Mouse (Mus musculus): ENCODE data around the gene Zfp583. TPM values are rescaled to one million over a fixed set of nuclear protein-coding genes. Genes with fewer than 3 reads are reported as not detected.
"Not testable (repeated sequence)": the region's sequence is repeated elsewhere in the genome, so short reads cannot be mapped to it uniquely, and the experiment has no call there.

The Zfp583 gene
- polyA plus RNA-seq (2014; fragmentation: Nextera tagmentation; extraction: Ambion mirVana), result 4.4 and 5.1 TPM in 2 replicates

DNA sequence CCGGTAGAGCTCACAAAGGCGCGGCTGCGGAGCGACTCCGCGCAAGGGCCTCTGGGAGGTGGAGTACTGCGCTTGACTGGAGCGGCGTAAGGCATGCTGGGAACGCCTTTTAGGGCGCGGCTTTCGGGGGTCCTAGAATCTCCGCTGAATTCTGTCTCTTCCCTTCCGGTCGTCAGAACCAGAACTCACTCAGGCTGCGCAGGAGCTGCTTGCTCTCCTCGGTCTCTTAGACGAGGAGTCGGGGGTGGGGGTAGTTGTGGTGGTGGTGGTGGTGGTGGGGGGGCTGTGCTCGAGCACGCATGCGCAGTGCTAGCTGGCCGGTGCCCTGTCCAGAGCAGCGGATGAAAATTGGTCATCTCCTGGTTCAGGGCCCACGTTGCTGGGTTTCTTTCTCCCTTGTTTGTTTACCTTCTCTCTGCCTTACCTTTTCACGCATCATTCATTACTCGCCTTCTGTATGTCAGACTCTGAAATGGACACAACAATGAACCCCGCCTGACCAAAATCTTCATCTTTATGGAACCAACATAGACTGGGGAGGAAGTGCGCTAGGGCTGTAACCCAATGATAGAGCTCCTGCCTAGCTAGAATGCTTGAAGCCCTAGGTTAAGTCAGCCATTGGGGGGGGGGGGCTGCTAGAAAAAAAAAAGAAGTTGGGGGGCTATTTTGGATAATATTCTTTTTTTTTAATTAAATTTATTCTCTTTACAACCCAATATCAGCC is at the start of gene Zfp583:
Zfp583 (minus strand) TSS at position 53 of the 724 bp plus-strand sequence.
- no peaks in the 10 kb centered on the region; the same call in 1 of the 2 replicates for H3K4me1 ChIP-seq (ENCODE audit: control insufficient read depth, insufficient read depth, low read length)
- H3K4me3 ChIP-seq (ENCODE audit: low read depth, low read length), result peak within 1 kb of the TSS; percentile 56
- peak within 1 kb of the TSS; percentile 87 for H3K9ac ChIP-seq (ENCODE audit: low read depth, low read length)
- H3K36me3 ChIP-seq (ENCODE audit: control insufficient read depth, insufficient read depth, low read length), result no peaks in the 10 kb centered on the region
- H3K4me2 ChIP-seq, result peak within 1 kb of the TSS; percentile 74
- H3K9me3 ChIP-seq (replicated peaks; ENCODE audit: control insufficient read depth, low read length), result no peaks in the 10 kb centered on the region
- WGBS (ENCODE audit: insufficient replicate concordance), result 6% methylated on average over 31 of the region's 31 CpGs
- H3K27me3 ChIP-seq (ENCODE audit: control insufficient read depth, insufficient read depth, low read length), result no peaks in the 10 kb centered on the region
- peak; percentile 95 for ATAC-seq (replicated peaks; ENCODE audit: insufficient number of reproducible peaks, low FRiP score, low TSS enrichment)
- peak within 1 kb of the TSS; percentile 60 for H3K27ac ChIP-seq (ENCODE audit: low read depth, low read length)

DNA sequence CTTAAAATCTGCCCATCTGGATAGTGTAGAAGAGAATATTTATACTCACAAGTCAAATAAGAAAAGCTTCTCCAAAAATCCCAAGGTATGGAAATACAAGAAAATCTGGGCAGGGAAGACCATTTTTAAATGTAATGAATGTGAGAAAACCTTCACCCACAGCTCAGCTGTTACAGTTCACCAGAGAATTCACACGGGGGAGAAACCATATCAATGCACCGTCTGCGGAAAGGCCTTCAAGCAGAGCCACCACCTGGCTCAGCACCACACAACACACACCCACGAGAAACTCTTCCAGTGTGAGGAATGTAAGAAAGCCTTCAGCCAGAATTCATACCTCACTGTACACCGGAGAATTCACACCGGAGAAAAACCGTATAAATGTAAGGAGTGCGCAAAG is 47.4 kb upstream of the Zfp583 start:
- no peaks in the 10 kb centered on the region for H3K36me3 ChIP-seq (ENCODE audit: control insufficient read depth, insufficient read depth, low read length)
- H3K4me2 ChIP-seq, result no peak overlapping the region
- ATAC-seq (replicated peaks; ENCODE audit: insufficient number of reproducible peaks, low FRiP score, low TSS enrichment), result no peak
- 82% methylated on average over 8 of the region's 8 CpGs for WGBS (ENCODE audit: insufficient replicate concordance)
- no peaks in the 10 kb centered on the region for H3K27me3 ChIP-seq (ENCODE audit: control insufficient read depth, insufficient read depth, low read length)
- no peaks in the 10 kb centered on the region for H3K9me3 ChIP-seq (replicated peaks; ENCODE audit: control insufficient read depth, low read length)
- no peak overlapping the region for H3K9ac ChIP-seq (ENCODE audit: low read depth, low read length)
- H3K27ac ChIP-seq (ENCODE audit: low read depth, low read length), result no peak overlapping the region
- peaks cover under 1% of the 10 kb centered on the region; the same call in 1 of the 2 replicates for H3K4me1 ChIP-seq (ENCODE audit: control insufficient read depth, insufficient read depth, low read length)
- H3K4me3 ChIP-seq (ENCODE audit: low read depth, low read length), result no peak overlapping the region

DNA sequence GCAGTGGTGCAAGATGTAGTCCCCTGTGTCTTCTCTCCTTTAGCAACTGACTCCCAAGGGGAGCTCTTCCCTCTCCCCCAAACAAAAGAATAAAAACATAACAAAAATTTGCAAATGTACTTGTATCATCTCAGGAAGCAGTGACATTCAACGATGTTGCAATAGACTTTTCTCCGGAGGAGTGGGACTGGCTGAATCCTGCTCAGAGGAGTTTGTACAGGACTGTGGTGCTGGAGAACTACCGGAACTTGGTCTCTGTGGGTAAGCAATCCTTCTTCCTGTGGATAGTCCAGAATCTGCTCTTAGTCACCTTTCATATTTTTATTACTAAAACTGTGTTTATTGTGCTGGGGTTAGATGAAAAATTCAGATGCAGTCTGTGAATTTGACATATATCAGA is 41.9 kb upstream of the Zfp583 start:
- WGBS (ENCODE audit: insufficient replicate concordance), result 80% methylated on average over 3 of the region's 3 CpGs
- Histone ChIP-seq H3K27ac (ENCODE audit: low read depth, low read length) (no peak overlapping the region), H3K4me1 (ENCODE audit: control insufficient read depth, insufficient read depth, low read length) (no peaks in the 10 kb centered on the region), H3K4me2 (no peak overlapping the region), H3K36me3 (ENCODE audit: control insufficient read depth, insufficient read depth, low read length) (no peaks in the 10 kb centered on the region), H3K4me3 (ENCODE audit: low read depth, low read length) (no peak overlapping the region), H3K9ac (ENCODE audit: low read depth, low read length) (no peak overlapping the region), H3K9me3 (replicated peaks; ENCODE audit: control insufficient read depth, low read length) (no peaks in the 10 kb centered on the region), H3K27me3 (ENCODE audit: control insufficient read depth, insufficient read depth, low read length) (no peaks in the 10 kb centered on the region)
- no peak for ATAC-seq (replicated peaks; ENCODE audit: insufficient number of reproducible peaks, low FRiP score, low TSS enrichment)

DNA sequence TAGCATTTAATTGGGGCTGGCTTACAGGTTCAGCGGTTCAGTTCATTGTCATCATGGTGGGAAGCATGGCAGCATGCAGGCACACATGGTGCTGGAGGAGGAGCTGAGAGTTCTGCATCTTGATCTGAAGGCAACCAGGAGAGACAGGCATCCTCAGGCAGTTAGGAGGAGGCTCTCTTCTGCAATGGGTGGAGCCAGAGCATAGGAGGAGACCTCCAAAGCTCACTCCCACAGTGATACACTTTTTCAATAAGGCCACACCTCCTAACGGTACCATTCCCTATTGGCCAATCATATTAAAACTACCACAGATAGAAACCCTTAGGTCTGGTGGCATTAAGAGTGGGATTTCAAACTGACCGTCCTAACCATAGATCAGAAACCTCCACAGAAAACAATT is 38.4 kb upstream of the Zfp583 start:
- Histone ChIP-seq H3K27ac (ENCODE audit: low read depth, low read length) (no peak overlapping the region), H3K4me1 (ENCODE audit: control insufficient read depth, insufficient read depth, low read length) (no peaks in the 10 kb centered on the region), H3K36me3 (ENCODE audit: control insufficient read depth, insufficient read depth, low read length) (no peaks in the 10 kb centered on the region), H3K9ac (ENCODE audit: low read depth, low read length) (no peak overlapping the region), H3K9me3 (replicated peaks; ENCODE audit: control insufficient read depth, low read length) (no peaks in the 10 kb centered on the region), H3K4me3 (ENCODE audit: low read depth, low read length) (no peak overlapping the region), H3K27me3 (ENCODE audit: control insufficient read depth, insufficient read depth, low read length) (no peaks in the 10 kb centered on the region), H3K4me2 (no peak overlapping the region)
- WGBS (ENCODE audit: insufficient replicate concordance), result 74% methylated on average over 3 of the region's 3 CpGs
- no peak for ATAC-seq (replicated peaks; ENCODE audit: insufficient number of reproducible peaks, low FRiP score, low TSS enrichment)

GRCm38 (mm10) chr7:6368146-6368545 is 37.1 kb upstream of the Zfp583 start:
- H3K36me3 ChIP-seq (ENCODE audit: control insufficient read depth, insufficient read depth, low read length); H3K9ac ChIP-seq (ENCODE audit: low read depth, low read length); H3K9me3 ChIP-seq (replicated peaks; ENCODE audit: control insufficient read depth, low read length); H3K4me2 ChIP-seq; H3K4me3 ChIP-seq (ENCODE audit: low read depth, low read length); H3K27me3 ChIP-seq (ENCODE audit: control insufficient read depth, insufficient read depth, low read length); H3K4me1 ChIP-seq (ENCODE audit: control insufficient read depth, insufficient read depth, low read length); H3K27ac ChIP-seq (ENCODE audit: low read depth, low read length); ATAC-seq (replicated peaks; ENCODE audit: insufficient number of reproducible peaks, low FRiP score, low TSS enrichment): not testable (repeated sequence)
- WGBS (ENCODE audit: insufficient replicate concordance), result 80% methylated on average over 5 of the region's 5 CpGs

GRCm38 (mm10) chr7:6367185-6367584 is 36.1 kb upstream of the Zfp583 start:
- Histone ChIP-seq H3K27me3 (ENCODE audit: control insufficient read depth, insufficient read depth, low read length) (no peaks in the 10 kb centered on the region), H3K4me1 (ENCODE audit: control insufficient read depth, insufficient read depth, low read length) (no peaks in the 10 kb centered on the region), H3K36me3 (ENCODE audit: control insufficient read depth, insufficient read depth, low read length) (no peaks in the 10 kb centered on the region), H3K9ac (ENCODE audit: low read depth, low read length) (no peak overlapping the region), H3K27ac (ENCODE audit: low read depth, low read length) (no peak overlapping the region), H3K4me3 (ENCODE audit: low read depth, low read length) (no peak overlapping the region), H3K9me3 (replicated peaks; ENCODE audit: control insufficient read depth, low read length) (no peaks in the 10 kb centered on the region), H3K4me2 (no peak overlapping the region)
- 80% methylated on average over 5 of the region's 5 CpGs for WGBS (ENCODE audit: insufficient replicate concordance)
- no peak for ATAC-seq (replicated peaks; ENCODE audit: insufficient number of reproducible peaks, low FRiP score, low TSS enrichment)

GRCm38 (mm10) chr7:6364761-6365160 is 33.7 kb upstream of the Zfp583 start:
- Histone ChIP-seq H3K27ac (ENCODE audit: low read depth, low read length) (no peak overlapping the region), H3K36me3 (ENCODE audit: control insufficient read depth, insufficient read depth, low read length) (no peaks in the 10 kb centered on the region), H3K4me3 (ENCODE audit: low read depth, low read length) (no peak overlapping the region), H3K9ac (ENCODE audit: low read depth, low read length) (no peak overlapping the region), H3K4me2 (no peak overlapping the region), H3K9me3 (replicated peaks; ENCODE audit: control insufficient read depth, low read length) (no peaks in the 10 kb centered on the region), H3K4me1 (ENCODE audit: control insufficient read depth, insufficient read depth, low read length) (no peaks in the 10 kb centered on the region), H3K27me3 (ENCODE audit: control insufficient read depth, insufficient read depth, low read length) (no peaks in the 10 kb centered on the region)
- 33% methylated on average over 1 of the region's 1 CpGs for WGBS (ENCODE audit: insufficient replicate concordance)
- ATAC-seq (replicated peaks; ENCODE audit: insufficient number of reproducible peaks, low FRiP score, low TSS enrichment), result no peak

DNA sequence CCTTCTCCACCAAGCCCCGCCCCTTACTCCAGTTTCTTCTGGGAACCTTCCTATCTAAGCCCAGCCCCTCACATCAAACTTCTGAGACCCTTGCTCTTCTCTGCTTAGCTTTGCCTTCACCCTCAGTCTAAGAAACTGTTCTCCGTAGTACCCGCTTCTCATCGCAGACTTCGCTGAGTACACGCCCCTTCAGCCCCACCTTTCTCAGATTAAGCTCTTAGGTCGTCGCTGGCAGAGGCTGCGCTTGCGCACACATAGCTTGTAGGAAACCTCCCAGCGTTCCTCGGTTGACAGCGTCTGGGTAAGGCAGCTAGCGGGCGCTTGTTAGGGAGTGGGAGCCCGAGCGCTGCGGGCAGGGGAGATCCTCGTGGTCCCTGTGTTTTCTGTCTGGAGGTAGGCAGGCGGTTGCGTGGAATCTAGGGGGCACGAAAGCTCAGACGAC is 32.0 kb upstream of the Zfp583 start, which contains the start of gene Zfp78:
Zfp78 (plus strand) TSS at position 234 of the 442 bp plus-strand sequence.
- ATAC-seq (replicated peaks; ENCODE audit: insufficient number of reproducible peaks, low FRiP score, low TSS enrichment), result peak; percentile 85
- H3K4me3 ChIP-seq (ENCODE audit: low read depth, low read length), result peak within 1 kb of the TSS; percentile 61
- peak within 1 kb of the TSS; percentile 78 for H3K9ac ChIP-seq (ENCODE audit: low read depth, low read length)
- under 1% methylated on average over 23 of the region's 23 CpGs for whole genome bisulfite sequencing (ENCODE audit: insufficient replicate concordance)
- H3K27ac ChIP-seq (ENCODE audit: low read depth, low read length), result peak within 1 kb of the TSS; percentile 64
- H3K27me3 ChIP-seq (ENCODE audit: control insufficient read depth, insufficient read depth, low read length), result no peaks in the 10 kb centered on the region
- no peaks in the 10 kb centered on the region for H3K9me3 ChIP-seq (replicated peaks; ENCODE audit: control insufficient read depth, low read length)
- H3K4me1 ChIP-seq (ENCODE audit: control insufficient read depth, insufficient read depth, low read length), result no peaks in the 10 kb centered on the region
- no peaks in the 10 kb centered on the region for H3K36me3 ChIP-seq (ENCODE audit: control insufficient read depth, insufficient read depth, low read length)
- H3K4me2 ChIP-seq, result peak within 1 kb of the TSS; percentile 85
